Mouse (Mus musculus): ENCODE measurements around the gene Gm20816.
"Not testable (repeated sequence)": the region's sequence is repeated elsewhere in the genome, so short reads cannot be mapped to it uniquely, and the experiment has no call there.

The Gm20816 gene

GRCm38 (mm10) chrY:68537655-68538054, at the start of gene Gm20816:
Gene Gm20816, plus strand, starts transcription at chrY:68537955.
- DNase-seq: not testable (repeated sequence)

All from embryo, embryonic 11 days (tissue).